Mouse (Mus musculus): Measurements from ENCODE around the gene Etnk1.

DNA sequence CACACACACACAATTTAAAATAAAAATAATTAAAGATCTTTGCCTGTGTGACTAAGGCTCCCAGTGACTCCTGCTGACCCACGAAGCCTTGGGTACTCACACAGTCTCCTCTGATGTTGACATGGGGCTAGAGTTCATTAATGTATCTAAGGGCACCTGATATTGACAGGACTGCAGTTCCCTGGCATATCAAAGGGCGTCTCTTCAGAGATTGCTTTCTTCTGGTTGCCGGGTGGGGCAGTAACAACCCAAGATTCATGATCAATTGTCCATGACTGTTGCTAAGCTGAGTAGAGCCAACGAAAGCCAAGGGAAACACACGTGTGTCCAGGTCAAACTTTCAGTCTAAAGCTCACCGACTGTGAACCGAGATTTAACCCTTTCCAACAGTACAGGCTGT, 22.0 kb upstream of the Etnk1 start:
- TF ChIP-seq HCFC1 (IDR thresholded peaks at IDR 0.05; ENCODE audit: low read depth, low read length) (no peak), MAFK (IDR thresholded peaks at IDR 0.05; ENCODE audit: insufficient replicate concordance, low read length) (no peak), NELFE (IDR thresholded peaks at IDR 0.05; ENCODE audit: low read depth, low read length) (no peak), CTCF (conservative IDR thresholded peaks at IDR 0.05 in 1 of 2, IDR thresholded peaks at IDR 0.05 in 1 of 2; ENCODE audit: low read depth in 2 of 2, low read length in 2 of 2) (no peak), POLR2A (IDR thresholded peaks at IDR 0.05; ENCODE audit: low read depth, low read length) (no peak), EP300 (IDR thresholded peaks at IDR 0.05; ENCODE audit: low read length) (no peak), RAD21 (IDR thresholded peaks at IDR 0.05; ENCODE audit: low read depth, low read length) (no peak), JUN (IDR thresholded peaks at IDR 0.05; ENCODE audit: insufficient read depth, low read depth, low read length) (no peak), E2F4 (IDR thresholded peaks at IDR 0.05; ENCODE audit: insufficient replicate concordance, low read depth, low read length) (no peak), CHD2 (IDR thresholded peaks at IDR 0.05; ENCODE audit: low read length) (no peak), UBTF (IDR thresholded peaks at IDR 0.05; ENCODE audit: low read depth, low read length) (no peak), MAX (IDR thresholded peaks at IDR 0.05; ENCODE audit: low read length) (no peak), BHLHE40 (IDR thresholded peaks at IDR 0.05; ENCODE audit: low read depth, low read length) (no peak), ZKSCAN1 (IDR thresholded peaks at IDR 0.05; ENCODE audit: borderline replicate concordance, low read depth, low read length) (no peak)

Data from CH12.LX (cell line).